Comparison of ENCODE assay signal across 12 mouse cellular contexts in the genomic region with DNA sequence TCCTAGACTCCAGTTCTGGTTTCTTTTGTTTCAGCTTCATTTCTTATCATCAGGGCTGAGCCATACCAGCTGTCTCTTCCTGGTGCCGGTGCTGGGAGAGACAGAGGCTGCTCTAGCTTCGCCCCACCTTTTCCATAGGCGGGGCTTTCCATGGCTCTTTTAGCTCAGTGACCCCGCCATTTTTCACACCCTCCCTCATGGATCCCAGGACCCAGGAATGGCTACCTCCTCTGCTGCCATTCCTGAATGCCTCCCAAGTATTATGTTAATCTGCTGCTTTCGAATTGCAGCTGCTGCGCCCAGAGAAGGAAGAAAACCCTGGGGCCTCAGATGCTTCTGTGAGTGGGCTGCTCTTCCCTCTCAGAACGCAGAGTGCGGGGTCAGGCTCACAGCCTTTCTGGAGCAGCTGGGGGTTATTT.
DNase-seq lines count a peak whose midpoint lies in the region; ATAC-seq and TF ChIP-seq lines count a peak whose summit lies in the region.
"Had no signal": no experiment of that assay in that cellular context is flagged by ENCODE, and none has a peak within 500 bp of the region (broad histone marks: within the 10 kb centered on the region; RNA-seq: fewer than 3 reads in every experiment).

No protein-coding gene starts in this region.

- no peak for TF ChIP-seq RAD21 in MEL (IDR thresholded peaks at IDR 0.05; ENCODE audit: low read depth, low read length)

- 0 out of 2 replicates have a peak overlapping the region, but pooled peaks have one; percentile 12 for H3K9ac ChIP-seq in MEL (ENCODE audit: control insufficient read depth, low read depth, low read length, poor library complexity, severe bottlenecking)
- H3K9ac ChIP-seq in liver, embryonic 12.5 days = peak overlapping the region; percentile 55
- H3K9ac ChIP-seq in forebrain, embryonic 16.5 days (replicated peaks; ENCODE audit: low read depth, low read length) = no peak overlapping the region
- H3K9ac ChIP-seq: embryonic facial prominence, embryonic 12.5 days had no signal

- TF ChIP-seq POLR2A in MEL (IDR thresholded peaks at IDR 0.05; ENCODE audit: control insufficient read depth in 1 of 2, insufficient read depth in 1 of 2, low read depth in 1 of 2, low read length in 2 of 2, poor library complexity in 1 of 2) = no peak

- peak overlapping the region; percentile 59 for H3K4me2 ChIP-seq in liver, embryonic 12.5 days
- no peak overlapping the region for H3K4me2 ChIP-seq in forebrain, embryonic 16.5 days (ENCODE audit: low read length)
- H3K4me2 ChIP-seq: embryonic facial prominence, embryonic 12.5 days had no signal

- H3K27ac ChIP-seq in MEL (ENCODE audit: control insufficient read depth, low read depth, low read length) = peak overlapping the region; percentile 31; the same call in 1 of the 2 replicates
- H3K27ac ChIP-seq in liver, embryonic 12.5 days = peak overlapping the region; percentile 98
- H3K27ac ChIP-seq in forebrain, embryonic 16.5 days (ENCODE audit: low read length) = no peak overlapping the region
- H3K27ac ChIP-seq: embryonic facial prominence, embryonic 12.5 days; layer of hippocampus, adult 2 months had no signal

- peaks cover 2 to 35% of the 10 kb centered on the region in 2 experiments for H3K4me1 ChIP-seq in MEL (ENCODE audit: control insufficient read depth in 1 of 2, insufficient read depth in 2 of 2, low read length in 2 of 2)
- H3K4me1 ChIP-seq in liver, embryonic 12.5 days = peaks cover 64% of the 10 kb centered on the region
- no peaks in the 10 kb centered on the region for H3K4me1 ChIP-seq in forebrain, embryonic 16.5 days (replicated peaks; ENCODE audit: control insufficient read depth, insufficient read depth, low read length)

- peaks cover 0 to 26% of the 10 kb centered on the region in 2 experiments; a peak in 2 of 4 replicates for H3K36me3 ChIP-seq in MEL (ENCODE audit: control insufficient read depth in 1 of 2, insufficient read depth in 2 of 2, low read length in 2 of 2)
- no peaks in the 10 kb centered on the region for H3K36me3 ChIP-seq in liver, embryonic 12.5 days
- H3K36me3 ChIP-seq in forebrain, embryonic 16.5 days (ENCODE audit: control insufficient read depth, insufficient read depth) = no peaks in the 10 kb centered on the region
- H3K36me3 ChIP-seq: embryonic facial prominence, embryonic 12.5 days had no signal

- no peaks in the 10 kb centered on the region for H3K79me2 ChIP-seq in MEL (ENCODE audit: control insufficient read depth, insufficient read depth, low read length, poor library complexity)

- H3K27me3 ChIP-seq in MEL (ENCODE audit: control insufficient read depth in 1 of 2, insufficient read depth in 2 of 2, low read length in 2 of 2) = no peaks in the 10 kb centered on the region; a peak in 1 of 4 replicates
- 0 out of 2 replicates have a peak, but pooled peaks cover 4% of the 10 kb centered on the region for H3K27me3 ChIP-seq in liver, embryonic 12.5 days (replicated peaks)
- no peaks in the 10 kb centered on the region for H3K27me3 ChIP-seq in forebrain, embryonic 16.5 days (replicated peaks; ENCODE audit: control insufficient read depth, insufficient read depth, low read length)
- H3K27me3 ChIP-seq: embryonic facial prominence, embryonic 12.5 days had no signal

- H3K4me3 ChIP-seq in MEL (ENCODE audit: control insufficient read depth in 1 of 2, insufficient read depth in 1 of 2, low read depth in 2 of 2, low read length in 2 of 2) = no peak overlapping the region
- peak overlapping the region; percentile 32 for H3K4me3 ChIP-seq in liver, embryonic 12.5 days
- no peak overlapping the region for H3K4me3 ChIP-seq in forebrain, embryonic 16.5 days (replicated peaks; ENCODE audit: low read length)
- H3K4me3 ChIP-seq: embryonic facial prominence, embryonic 12.5 days; layer of hippocampus, adult 2 months had no signal

- WGBS in liver, embryonic 12.5 days (ENCODE audit: insufficient replicate concordance) = 41% methylated on average over 8 of the region's 8 CpGs
- 70% methylated on average over 8 of the region's 8 CpGs for WGBS in forebrain, embryonic 16.5 days

- TF ChIP-seq EP300 in MEL (IDR thresholded peaks at IDR 0.05; ENCODE audit: low read depth in 1 of 2, low read length in 2 of 2) = no peak

- no peaks in the 10 kb centered on the region for H3K9me3 ChIP-seq in MEL (replicated peaks; ENCODE audit: insufficient read depth, low read length)
- H3K9me3 ChIP-seq in liver, embryonic 12.5 days (replicated peaks) = no peaks in the 10 kb centered on the region
- no peaks in the 10 kb centered on the region for H3K9me3 ChIP-seq in forebrain, embryonic 16.5 days (ENCODE audit: control insufficient read depth, low read length)
- H3K9me3 ChIP-seq: embryonic facial prominence, embryonic 12.5 days had no signal

- DNase-seq in kidney, postnatal 10 days = peak; percentile 22
- DNase-seq in kidney, adult 8-10 months = no peak
- DNase-seq in MEL (ENCODE audit: low read depth, low spot score) = no peak
- DNase-seq in cerebellum, adult 9-10 months = no peak
- DNase-seq in gastrocnemius, postnatal 4 days (ENCODE audit: low spot score in 2 of 2) = no peak
- DNase-seq: lung, postnatal 4 days; thymus, adult 2 months had no signal

- no peak for TF ChIP-seq CTCF in MEL (IDR thresholded peaks at IDR 0.05 in 2 of 3, conservative IDR thresholded peaks at IDR 0.05 in 1 of 3; ENCODE audit: control insufficient read depth in 1 of 3, insufficient read depth in 1 of 3, low read depth in 2 of 3, low read length in 3 of 3, poor library complexity in 1 of 3, severe bottlenecking in 1 of 3)

- ATAC-seq in erythroid progenitor cell, adult 5-6 weeks (replicated peaks; ENCODE audit: low FRiP score, poor library complexity, severe bottlenecking) = peak; percentile 76
- ATAC-seq in liver, embryonic 12.5 days = peak; percentile 66
- no peak for ATAC-seq in forebrain, embryonic 16.5 days

TF ChIP-seq in MEL, 35 proteins besides CTCF, POLR2A, EP300 and RAD21:
- TF ChIP-seq TCF12 (IDR thresholded peaks at IDR 0.05; ENCODE audit: low read depth, low read length) = no peak
- no peak for TF ChIP-seq MAFK (IDR thresholded peaks at IDR 0.05; ENCODE audit: borderline replicate concordance, low read depth, low read length)
- no peak for TF ChIP-seq ZC3H11A (IDR thresholded peaks at IDR 0.05; ENCODE audit: low read depth, low read length)
- TF ChIP-seq MAX (IDR thresholded peaks at IDR 0.05; ENCODE audit: low read length) = no peak
- no peak for TF ChIP-seq HCFC1 (IDR thresholded peaks at IDR 0.05; ENCODE audit: low read depth, low read length)
- TF ChIP-seq MAZ (IDR thresholded peaks at IDR 0.05; ENCODE audit: low read depth, low read length) = no peak
- TF ChIP-seq POLR2AphosphoS5 (IDR thresholded peaks at IDR 0.05; ENCODE audit: borderline replicate concordance, low read depth, low read length) = no peak
- no peak for TF ChIP-seq SIN3A (IDR thresholded peaks at IDR 0.05; ENCODE audit: low read length)
- TF ChIP-seq MYC (IDR thresholded peaks at IDR 0.05; ENCODE audit: low read depth, low read length) = no peak
- TF ChIP-seq RCOR1 (IDR thresholded peaks at IDR 0.05; ENCODE audit: low read depth, low read length) = no peak
- no peak for TF ChIP-seq POLR2AphosphoS2 (IDR thresholded peaks at IDR 0.05; ENCODE audit: low read length)
- no peak for TF ChIP-seq TBP (IDR thresholded peaks at IDR 0.05; ENCODE audit: low read depth, low read length)
